Mouse (Mus musculus): ENCODE data around the gene Hps4.
"Not testable (repeated sequence)": the region's sequence is repeated elsewhere in the genome, so short reads cannot be mapped to it uniquely, and the experiment has no call there.

Hps4 gene

DNA sequence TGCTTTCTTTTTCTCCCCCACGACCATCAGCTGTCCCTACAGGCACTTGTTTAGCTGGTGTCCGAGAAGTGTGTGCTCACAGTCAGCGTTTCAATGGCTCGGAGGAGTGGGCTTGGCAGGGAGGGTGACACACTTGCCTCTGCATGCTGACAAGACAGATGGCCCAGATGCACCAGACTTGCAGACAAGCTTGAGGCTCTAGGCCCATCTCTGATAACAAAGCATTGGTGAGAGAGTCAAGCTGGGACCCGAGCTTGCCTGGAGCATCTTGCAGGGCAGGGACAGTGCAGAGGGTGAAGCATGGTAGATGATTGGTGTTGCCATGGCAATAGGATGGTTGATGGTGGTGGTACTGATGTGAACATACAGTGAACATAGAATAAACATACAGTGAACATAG lies 66.4 kb downstream of the Hps4 start:
- DNase-seq: no peak

DNA sequence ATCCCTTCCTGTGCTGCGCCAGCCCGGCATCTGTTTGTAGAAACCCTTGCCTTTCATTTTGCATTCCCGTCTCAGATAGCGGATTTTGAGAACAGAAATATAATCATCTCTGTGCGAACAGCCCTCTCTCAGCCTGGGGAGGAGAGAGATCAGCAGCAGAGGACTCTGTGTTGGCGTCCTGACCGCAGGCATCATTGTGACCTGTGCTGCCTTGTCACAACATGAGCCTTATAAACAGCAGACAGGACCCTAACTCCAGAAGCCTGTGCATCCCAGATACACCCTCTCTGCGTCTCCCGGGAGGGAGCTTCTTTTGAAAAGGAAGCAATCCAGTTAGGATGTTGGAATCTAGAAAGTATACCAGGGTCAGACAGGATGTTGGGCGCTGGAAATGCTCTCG lies 68.2 kb downstream of the Hps4 start:
- DNase-seq: no peak

DNA sequence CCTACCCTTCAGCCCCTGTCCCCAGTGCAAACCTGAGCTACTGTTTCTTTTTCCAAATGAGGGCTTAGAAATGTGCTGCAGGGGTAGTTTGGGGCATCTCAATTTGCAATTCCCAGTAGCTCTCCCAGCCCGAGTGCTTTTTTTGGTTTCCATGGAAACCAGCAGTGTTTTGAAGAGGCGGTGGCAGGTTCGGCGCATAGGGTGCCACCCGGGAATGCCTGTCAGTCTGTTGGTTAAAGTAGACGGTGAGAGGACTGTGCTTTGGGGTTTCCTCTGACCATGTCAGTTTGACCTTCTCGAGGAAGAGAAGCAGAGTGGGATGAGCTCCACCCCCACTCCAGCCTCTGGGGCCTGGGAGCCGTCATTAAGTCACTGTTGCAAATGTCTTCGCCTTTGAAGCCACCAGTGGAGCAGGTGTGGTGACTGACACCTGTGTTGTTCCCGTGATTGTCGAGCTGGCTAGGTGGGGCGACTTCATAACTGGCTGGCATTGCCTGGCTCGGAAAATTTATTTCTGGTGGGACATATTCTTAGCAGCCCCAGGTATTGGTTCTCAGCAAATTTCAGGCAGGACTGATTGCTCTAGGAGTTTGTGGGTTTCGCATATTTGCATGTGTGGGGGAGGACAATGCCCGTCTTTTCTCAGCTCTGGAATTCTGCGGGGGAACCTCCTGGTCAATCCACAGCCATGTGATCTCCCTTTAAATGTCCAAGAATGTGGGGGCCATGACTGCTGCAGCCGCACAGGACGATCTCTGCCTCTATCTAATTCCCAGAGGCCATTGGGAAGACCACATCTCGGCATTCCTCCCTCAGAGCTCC lies 68.8 kb downstream of the Hps4 start:
- no peak for DNase-seq

- DNase-seq: not testable (repeated sequence)
Observed at GRCm38 (mm10) chr5:112412781-112413180, 69.9 kb downstream of the Hps4 start.

DNA sequence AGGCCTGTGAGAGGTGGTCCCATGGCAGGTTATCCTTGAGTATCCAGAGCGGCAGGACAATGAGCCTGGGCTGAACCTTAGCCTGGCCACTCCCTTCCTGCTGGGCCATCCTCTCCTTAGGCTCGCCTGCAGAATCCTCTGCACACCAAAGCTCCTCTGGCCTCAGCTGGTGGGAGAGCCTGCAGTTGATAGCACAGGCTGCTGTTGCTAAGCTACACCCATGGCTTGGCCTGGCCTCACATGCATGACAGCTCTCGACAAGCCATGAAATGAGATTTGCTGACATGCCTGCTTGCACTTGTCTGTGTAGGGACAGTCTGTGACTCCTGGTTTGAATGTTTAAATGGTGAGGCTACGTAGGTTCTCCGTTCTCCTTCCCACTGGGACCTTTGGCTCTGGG lies 73.8 kb downstream of the Hps4 start:
- no peak for DNase-seq

DNA sequence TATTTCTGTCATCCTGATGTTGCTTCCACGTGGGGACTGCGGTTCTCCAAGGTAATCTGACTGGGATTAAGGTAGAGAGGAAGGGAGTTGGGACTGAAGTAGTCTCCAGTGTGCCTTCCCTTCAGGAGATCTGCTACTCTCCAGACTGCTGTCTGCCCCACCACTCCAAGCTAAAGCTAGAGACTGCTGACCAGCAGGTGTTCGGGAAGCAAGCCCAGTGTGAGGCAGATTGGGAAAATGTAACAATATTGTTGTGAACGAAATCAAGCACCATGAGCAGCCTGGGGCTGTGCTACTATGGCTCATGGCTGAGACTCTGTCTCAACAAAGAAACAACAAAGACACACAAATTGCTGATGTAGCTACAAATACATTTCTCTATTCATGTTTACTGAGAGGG lies 75.1 kb downstream of the Hps4 start:
- DNase-seq: no peak

DNA sequence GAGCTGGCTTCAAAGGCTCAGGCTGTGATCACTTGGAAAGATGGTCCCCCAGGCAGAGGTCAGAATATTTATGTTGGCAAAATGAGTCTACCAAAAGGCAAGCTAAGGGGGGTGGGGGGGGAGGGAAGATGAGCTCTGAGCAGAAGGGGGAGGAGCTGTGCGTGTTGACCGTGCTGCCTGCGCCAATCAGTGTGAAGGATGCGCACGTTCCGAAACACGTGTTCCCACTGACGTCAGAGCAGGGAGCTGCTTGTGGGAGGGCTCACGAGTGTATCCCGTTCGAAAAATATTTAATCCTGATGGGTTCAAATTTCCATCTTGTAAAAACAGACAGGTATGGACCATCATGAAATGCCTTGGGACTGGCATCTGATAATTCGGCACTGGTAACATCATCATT lies 76.7 kb downstream of the Hps4 start:
- DNase-seq: no peak

DNA sequence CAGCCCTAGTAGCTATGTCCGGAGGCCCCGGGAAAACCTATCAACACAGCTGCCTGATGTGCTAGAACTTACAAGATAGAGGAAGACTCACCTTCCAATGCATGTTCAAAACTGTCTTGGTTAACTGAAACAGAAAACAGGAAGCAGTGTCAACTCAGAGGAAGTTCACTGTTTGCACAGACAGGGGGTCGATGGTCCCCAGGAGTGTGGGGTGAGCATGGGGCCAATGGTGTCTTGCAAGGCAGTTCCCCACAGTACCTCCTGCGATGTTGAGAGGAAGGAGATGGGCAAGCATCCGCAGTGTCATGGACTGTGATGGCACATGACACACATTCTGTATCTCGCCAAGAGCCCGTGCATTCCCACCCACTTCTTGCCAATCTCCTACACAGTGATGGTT lies 83.8 kb downstream of the Hps4 start:
- no peak for DNase-seq

- DNase-seq: peak; percentile 61
Observed at GRCm38 (mm10) chr5:112427283-112427682, 84.4 kb downstream of the Hps4 start.

Measured in thymus, postnatal 25 days (tissue).